Mouse (Mus musculus) lung, adult 2 months (tissue): ENCODE results near the gene Lin37. TPM values are rescaled to one million over a fixed set of nuclear protein-coding genes. Genes with fewer than 3 reads are reported as not detected.

Source experiments
- DNase-seq: peaks from one replicate; pipeline ENCODE4 v3.0.0; 2022
- H3K4me1 ChIP-seq: fragments of 200-500 bp; 2 replicates; pipeline ENCODE4 v1.6.1; 2011; ENCODE audit warnings: low read length; ENCODE audit not compliant: control insufficient read depth, insufficient read depth
- H3K4me3 ChIP-seq: fragments of 200-500 bp; replicated peaks from 2 replicates; pipeline ENCODE3; 2011; ENCODE audit warnings: low read depth, mild to moderate bottlenecking, control low read depth, low read length; ENCODE audit errors: extremely low read depth
- CTCF ChIP-seq: fragments of 200-500 bp; IDR thresholded peaks from 2 replicates; pipeline ENCODE4 v1.5.1; 2011; ENCODE audit warnings: mild to moderate bottlenecking, low read length, control low read depth; ENCODE audit not compliant: insufficient read depth
- POLR2A ChIP-seq: fragments of 200-500 bp; IDR thresholded peaks from 2 replicates; pipeline ENCODE4 v1.6.1; 2011; ENCODE audit warnings: low read depth, mild to moderate bottlenecking, control low read depth, low read length, borderline replicate concordance; ENCODE audit errors: extremely low read depth
- WGBS: fragments of 180-500 bp; shearing (Covaris S2); methylation state at CpG from one replicate; pipeline ENCODE4 v1.1.7; 2018; 5-methylcytosine and 5-hydroxymethylcytosine counted together
- polyA plus RNA-seq: library from polyadenylated mRNA; depleted of rRNA; stranded (reverse); fragments of >200 nt; gene quantifications from 2 replicates; pipeline ENCODE4 v1.2.3, GENCODE M21; 2012

Gene Lin37
- polyA plus RNA-seq, 1 experiment: 29.4 TPM

DNA sequence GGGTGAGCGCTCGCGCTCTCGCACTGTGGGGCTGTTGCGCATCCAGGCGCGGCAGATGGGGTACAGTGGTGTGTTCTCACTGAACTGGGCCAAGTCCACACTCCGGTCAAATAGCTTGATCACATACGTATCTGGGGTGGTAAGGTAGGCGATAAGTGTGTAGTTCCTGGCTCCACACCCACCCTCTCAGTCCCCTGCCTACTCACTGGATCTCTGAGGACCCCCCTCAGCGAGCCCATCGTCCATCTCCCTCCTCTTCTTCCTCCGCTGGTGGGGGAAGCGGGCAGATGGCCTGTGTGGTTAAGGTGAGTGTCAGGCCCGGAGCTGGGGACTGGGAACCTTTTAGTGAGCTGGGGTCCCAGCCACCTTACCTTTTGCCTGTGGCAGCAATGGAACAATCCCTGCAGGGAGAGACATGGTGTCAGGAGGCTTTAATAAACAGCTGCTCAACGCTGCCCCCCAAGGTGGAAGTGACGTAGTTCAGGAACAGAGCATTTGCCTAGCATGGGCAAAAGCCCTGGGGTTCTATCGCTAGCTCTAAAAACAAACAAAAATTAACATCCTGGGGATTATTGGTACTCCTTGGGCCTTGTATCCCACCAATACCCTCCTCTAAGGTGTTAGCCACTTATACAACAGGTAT is 2.6 kb downstream of the Lin37 start:
- WGBS: 93% methylated on average over 18 of the region's 18 CpGs
- H3K4me1 ChIP-seq: peaks cover 5% of the 10 kb centered on the region
- H3K4me3 ChIP-seq: no peak overlapping the region
- DNase-seq: no peak
- TF ChIP-seq POLR2A (no peak), CTCF (no peak)

GRCm38 (mm10) chr7:30553810-30554584 is 5.6 kb downstream of the Lin37 start:
- TF ChIP-seq POLR2A (no peak), CTCF (no peak)
- WGBS: 81% methylated on average over 22 of the region's 22 CpGs
- H3K4me3 ChIP-seq: no peak overlapping the region
- no peak for DNase-seq
- peaks cover 4% of the 10 kb centered on the region for H3K4me1 ChIP-seq

DNA sequence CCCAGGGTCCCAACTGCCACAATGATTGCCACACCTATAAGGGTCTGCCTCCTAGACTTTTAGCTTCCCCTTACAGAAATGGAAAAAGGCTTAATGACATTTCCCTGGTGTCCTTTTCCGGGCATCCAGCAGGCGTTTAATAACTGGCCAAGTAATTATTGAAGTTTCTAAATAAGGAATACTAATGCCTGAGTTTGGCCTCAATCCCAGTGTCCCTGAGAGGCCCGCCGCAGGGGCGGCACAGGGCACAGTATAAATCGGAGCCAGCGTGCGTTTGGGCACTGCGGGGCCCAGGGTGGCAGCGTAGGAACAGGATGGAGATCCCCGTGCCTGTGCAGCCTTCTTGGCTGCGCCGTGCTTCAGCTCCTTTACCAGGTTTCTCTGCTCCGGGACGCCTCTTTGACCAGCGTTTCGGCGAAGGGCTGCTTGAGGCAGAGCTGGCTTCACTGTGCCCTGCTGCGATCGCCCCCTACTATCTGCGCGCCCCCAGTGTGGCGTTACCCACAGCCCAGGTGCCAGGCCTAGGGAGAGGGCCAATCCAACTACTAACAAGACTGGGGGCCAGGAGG is 6.5 kb downstream of the Lin37 start:
- peak overlapping the region; percentile 35 for H3K4me3 ChIP-seq
- TF ChIP-seq POLR2A: peak; percentile 48; the same call in 1 of the 2 replicates
- no peak for TF ChIP-seq CTCF
- no peaks in the 10 kb centered on the region for H3K4me1 ChIP-seq
- peak; percentile 47 for DNase-seq
- WGBS: 2% methylated on average over 23 of the region's 23 CpGs

DNA sequence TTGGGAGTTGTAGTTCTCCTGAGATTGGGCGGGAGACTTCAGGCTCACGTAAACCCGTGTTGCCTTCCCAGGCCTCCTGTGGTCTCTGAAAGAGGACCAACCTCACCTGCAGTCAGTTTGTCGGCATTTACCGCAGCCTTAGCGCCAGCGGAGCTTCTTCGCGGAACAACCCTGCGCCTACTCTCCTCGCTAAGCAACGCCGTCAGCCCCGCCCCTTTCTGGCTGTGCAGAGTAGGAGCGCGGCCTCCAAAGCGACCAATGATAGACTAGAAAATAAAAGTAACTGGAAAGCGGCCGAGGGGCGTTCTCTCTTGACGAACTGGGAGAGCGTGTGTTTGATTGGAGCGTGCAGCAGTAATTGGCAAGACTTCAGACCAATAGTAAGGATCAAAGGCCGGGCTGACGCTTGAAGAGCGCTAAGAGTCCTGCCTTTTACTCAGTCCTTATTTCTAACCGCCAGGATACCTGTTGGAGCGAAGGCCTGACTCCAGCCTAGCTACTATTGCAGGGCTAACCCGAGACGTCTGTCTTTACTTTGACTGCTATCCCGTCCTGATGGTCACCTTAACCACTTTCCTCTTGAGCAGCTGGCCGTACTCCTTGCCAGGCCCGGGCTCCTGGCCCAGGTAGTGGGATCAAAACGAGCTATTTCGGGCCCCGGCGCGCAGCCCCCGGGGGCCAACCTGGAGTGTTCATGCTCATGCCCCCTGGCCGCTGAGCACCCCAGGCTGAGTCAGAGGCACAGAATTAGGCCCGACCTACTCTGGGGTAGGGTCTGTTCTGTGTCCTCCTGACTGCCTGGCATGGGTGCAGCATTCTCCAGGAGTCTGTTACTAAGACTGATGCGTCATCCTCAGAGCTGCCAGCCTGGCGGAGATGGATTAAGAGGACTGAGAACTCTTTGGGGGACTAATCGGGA is 7.3 kb downstream of the Lin37 start, which contains the start of the genes Hspb6 and Proser3:
Gene Hspb6 (plus strand): TSS at position 77 of the 919 bp plus-strand sequence.
Gene Proser3 (minus strand): TSS at position 198 of the 919 bp plus-strand sequence.
- peak; percentile 96 for DNase-seq
- H3K4me1 ChIP-seq: no peaks in the 10 kb centered on the region
- peak within 1 kb of the TSS; percentile 84 for H3K4me3 ChIP-seq
- TF ChIP-seq CTCF (0 out of 2 replicates have a peak, but pooled peaks have one; percentile 5), POLR2A (peak; percentile 93; the same call in 1 of the 2 replicates)
- under 1% methylated on average over 44 of the region's 44 CpGs for WGBS

DNA sequence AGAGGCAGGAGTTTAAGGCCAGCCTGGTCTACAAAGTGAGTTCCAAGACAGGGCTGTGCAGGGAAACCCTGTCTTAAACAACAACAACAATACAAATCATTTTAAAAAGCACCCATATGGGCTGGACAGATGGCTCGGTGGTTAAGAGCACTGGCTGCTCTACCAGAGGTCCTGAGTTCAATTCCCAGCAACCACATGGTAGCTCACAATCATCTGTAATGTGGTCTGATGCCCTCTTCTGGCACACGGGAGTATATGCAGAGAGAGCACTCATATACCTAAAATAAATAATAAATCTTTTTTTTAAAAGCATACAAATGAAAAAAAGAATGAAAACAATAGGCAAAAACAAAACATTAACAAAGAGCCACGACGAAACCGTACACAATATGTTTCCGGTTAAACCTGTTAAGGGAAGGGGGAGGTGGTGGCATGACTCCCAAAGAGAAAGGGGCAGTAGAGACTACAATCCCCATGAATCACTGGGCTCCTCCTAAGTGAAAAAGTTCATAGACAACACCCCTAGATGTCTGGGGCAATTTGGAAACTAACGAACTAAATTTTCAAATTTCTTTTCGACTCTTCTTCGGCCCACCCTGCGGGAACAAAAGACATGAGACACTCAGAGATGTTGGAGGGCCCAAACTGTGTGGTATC is 8.1 kb downstream of the Lin37 start:
- DNase-seq: no peak
- Histone ChIP-seq H3K4me1 (no peaks in the 10 kb centered on the region), H3K4me3 (peak overlapping the region; percentile 84)
- TF ChIP-seq POLR2A (no peak), CTCF (0 out of 2 replicates have a peak, but pooled peaks have one; percentile 4)
- 1% methylated on average over 10 of the region's 10 CpGs for WGBS

DNA sequence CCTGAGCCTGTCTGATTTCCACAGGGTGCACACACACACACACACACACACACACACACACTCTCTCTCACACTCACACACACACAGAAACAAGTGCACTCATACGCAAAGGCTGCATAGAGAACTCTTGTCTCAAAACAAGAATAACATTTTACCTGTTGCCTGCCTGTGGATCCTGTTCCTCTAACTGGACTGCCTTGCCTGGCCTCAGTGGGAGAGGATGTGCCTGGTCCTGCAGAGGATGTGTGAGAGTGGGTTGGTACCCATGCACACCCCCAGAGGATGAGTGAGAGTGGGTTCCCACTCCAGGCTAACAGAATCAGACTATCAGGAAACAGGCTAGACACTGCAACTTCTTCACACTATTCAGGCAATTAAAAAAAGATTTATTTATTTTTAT is 9.0 kb downstream of the Lin37 start:
- DNase-seq: no peak
- Histone ChIP-seq H3K4me3 (no peak overlapping the region), H3K4me1 (no peaks in the 10 kb centered on the region)
- 92% methylated on average over 1 of the region's 1 CpGs for WGBS
- TF ChIP-seq CTCF (no peak), POLR2A (no peak)

GRCm38 (mm10) chr7:30549880-30550279 is 9.8 kb downstream of the Lin37 start:
- no peaks in the 10 kb centered on the region for H3K4me1 ChIP-seq
- no peak overlapping the region for H3K4me3 ChIP-seq
- TF ChIP-seq POLR2A: no peak
- DNase-seq: no peak
- 95% methylated on average over 2 of the region's 2 CpGs for WGBS

DNA sequence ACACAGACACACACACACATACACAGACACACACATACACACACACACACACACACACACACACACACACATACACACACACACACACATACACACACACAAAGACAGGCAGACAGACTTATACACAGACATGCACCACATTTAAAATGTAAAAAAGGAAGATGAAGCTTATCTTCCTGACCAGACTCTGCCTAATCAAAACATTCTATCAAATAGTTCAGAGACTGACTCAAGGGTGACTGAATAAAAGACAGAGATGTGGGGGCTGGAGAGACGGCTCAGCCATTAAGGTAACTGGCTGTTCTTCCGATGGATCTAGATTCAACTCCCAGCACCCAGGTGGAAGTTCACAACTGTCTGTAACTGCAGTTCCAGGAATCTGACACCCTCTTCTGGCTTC is 15.3 kb downstream of the Lin37 start:
- Histone ChIP-seq H3K4me1 (no peaks in the 10 kb centered on the region), H3K4me3 (no peak overlapping the region)
- DNase-seq: no peak
- TF ChIP-seq CTCF (no peak), POLR2A (no peak)
- WGBS: 81% methylated on average over 2 of the region's 2 CpGs

DNA sequence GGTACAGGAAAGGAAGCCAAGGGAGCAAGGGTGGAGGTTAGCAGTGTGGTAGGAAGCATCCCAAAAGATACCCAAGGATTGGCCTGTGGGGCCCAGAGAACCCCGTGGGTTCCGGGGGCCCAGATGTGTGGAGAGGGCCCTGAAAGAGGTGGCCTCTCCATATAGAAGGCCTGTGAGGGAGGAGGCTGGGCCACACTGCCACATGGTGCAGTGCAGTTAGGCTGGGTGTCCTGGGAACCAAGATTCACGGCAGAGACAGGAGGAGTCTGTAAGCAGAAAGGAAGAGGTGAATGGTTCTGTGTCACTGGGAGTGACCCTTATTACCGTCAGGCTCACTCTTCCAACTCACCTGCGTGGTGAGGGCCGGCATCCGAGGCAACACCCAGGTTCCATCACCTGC is 19.1 kb downstream of the Lin37 start:
- Histone ChIP-seq H3K4me1 (peaks cover under 1% of the 10 kb centered on the region; the same call in 1 of the 2 replicates), H3K4me3 (no peak overlapping the region)
- 92% methylated on average over 7 of the region's 7 CpGs for WGBS
- TF ChIP-seq POLR2A: no peak
- no peak for TF ChIP-seq CTCF
- no peak for DNase-seq
